Mouse (Mus musculus) spleen, postnatal 14 days (tissue): Measurements from ENCODE around the gene Tcf20.

ENCODE experiments used
- DNase-seq, 2 experiments: peaks; one replicate each; pipeline ENCODE4 v3.0.0; 2021 to 2022; ENCODE audit warnings: low spot score in 2 of 2

Gene Tcf20

GRCm38 (mm10) chr15:82987732-82988112 is at the start of gene Tcf20:
Gene Tcf20, minus strand, starts transcription at chr15:82987872.
- DNase-seq = peak; percentile 84 to 89

GRCm38 (mm10) chr15:83036900-83037519 is 49.3 kb upstream of the Tcf20 start:
- DNase-seq = no peak

DNA sequence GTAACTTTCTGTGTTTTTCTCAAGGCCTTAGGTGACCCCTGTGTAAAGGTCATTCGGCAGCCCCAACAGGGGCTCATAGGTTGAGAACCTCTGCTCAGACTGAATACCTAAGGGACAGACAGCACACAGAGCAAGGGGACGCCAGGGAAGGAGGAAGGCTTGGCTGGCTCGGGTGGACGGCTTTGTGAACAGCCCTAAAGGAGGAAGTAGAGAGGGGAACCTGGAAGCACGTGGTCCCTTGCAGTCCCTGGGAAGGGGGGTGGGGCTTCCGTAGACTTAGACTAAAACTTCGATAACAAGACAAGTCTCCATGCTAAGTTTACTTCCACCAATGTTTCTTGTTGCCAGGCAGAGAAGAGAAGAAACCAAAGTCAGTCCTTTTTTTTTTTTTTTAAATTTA is 48.4 kb upstream of the Tcf20 start:
- peak; percentile 37 to 53 for DNase-seq

DNA sequence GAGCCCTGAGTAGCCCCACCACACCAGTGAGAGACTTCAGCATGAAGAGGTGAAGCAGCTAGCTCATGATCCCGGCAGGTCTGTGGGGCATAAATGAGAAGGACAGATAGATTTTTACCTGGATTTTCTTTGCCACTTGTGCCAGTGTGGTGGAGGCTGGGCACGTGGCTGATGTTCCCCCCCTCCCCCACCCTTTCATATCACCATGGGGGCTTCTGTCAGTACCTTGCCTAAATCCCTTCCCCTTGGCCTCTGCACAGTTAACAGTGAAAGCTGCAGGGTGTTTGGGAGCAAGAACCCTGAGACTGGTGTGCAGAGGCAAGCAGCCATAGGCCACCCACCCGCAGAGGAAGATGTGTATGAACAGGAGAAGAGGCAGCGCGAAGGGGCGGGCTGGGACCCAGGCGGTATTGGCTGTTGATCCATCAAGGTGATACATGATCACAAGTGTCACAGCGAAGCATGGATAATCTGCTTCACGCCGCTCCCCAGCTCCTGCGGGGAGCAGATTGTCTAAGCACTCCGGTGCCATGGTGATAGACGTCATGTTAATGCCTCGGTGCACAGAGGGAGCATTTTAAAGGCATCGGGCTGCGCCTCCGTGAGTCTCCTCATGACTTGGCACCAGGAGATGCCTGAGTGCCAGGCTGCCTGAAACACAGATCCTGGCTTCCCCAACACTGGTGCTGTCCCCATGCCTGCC is 46.8 kb upstream of the Tcf20 start:
- no peak for DNase-seq

- peak in 1 of 2 experiments; percentile 25 for DNase-seq
Observed at GRCm38 (mm10) chr15:83032981-83033541, 45.4 kb upstream of the Tcf20 start, which contains the start of gene Nfam1. Gene Nfam1, minus strand, starts transcription at chr15:83033306.

DNA sequence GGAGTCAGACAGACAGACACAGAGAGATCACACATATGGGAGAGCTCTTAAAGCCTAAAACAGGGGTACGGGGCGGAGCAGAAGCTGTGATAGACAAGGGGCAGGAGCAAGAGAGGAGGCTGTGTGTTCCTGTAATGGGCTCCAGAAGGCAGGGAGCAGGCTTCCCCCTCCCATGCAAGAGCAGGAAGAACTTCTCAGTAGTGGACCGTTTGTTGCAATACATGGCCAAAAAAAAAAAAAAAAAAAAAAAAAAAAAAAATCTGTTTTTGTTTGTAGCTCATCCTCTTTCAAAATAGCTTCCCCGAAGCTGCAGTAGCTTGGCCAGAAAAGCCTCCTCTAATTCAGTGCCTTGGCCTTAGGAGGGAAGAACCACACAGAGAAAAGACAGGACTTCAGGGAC is 43.2 kb upstream of the Tcf20 start:
- no peak for DNase-seq

DNA sequence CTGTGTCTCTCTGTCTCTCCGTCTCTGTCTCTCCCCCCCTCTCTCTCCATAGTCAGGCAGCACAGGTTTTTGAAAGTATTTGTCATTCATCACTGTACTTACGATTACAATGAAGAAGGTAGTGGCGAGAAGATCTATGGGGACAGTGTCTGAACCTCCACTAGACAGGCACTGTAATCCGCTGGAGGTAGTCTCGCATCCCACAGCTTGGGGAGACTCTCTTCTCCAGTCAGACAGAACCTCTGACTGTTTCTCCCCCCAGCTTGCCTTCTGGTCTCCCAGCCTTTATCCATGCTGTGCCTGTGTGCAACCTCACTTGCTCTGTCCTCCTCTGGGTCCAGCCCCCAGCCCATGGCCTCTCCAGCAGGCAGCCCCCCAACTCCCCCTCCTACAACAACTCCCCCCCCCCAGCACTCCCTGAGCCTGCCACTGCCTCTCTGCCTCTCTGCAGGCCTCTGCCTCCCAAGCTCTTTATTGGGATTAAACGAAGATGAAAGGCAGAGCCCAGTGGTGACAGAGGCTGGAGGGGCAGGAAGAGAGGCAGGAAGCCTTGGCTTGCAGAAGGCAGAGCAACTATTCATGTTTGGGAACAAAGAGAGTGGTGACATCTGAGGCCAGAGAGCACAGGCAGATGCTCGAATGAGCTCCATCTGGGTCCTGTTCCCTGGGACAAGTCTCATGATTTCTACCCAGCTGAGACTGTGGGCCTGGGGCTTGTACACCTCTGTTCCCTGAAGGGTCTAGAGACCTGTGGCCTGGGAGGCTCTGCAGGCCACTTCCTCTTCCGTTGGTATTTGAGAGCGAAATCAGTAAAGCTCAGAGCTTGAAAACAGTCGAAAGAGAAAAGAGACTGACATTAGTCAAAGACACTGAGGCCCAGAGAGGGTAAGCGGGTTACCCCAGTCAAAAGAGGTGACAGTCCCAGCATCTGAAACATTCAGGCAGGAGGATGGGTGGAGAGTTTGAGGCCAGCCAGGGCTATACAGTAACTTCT is 42.4 kb upstream of the Tcf20 start:
- peak in 1 of 2 experiments; percentile 16 for DNase-seq

DNA sequence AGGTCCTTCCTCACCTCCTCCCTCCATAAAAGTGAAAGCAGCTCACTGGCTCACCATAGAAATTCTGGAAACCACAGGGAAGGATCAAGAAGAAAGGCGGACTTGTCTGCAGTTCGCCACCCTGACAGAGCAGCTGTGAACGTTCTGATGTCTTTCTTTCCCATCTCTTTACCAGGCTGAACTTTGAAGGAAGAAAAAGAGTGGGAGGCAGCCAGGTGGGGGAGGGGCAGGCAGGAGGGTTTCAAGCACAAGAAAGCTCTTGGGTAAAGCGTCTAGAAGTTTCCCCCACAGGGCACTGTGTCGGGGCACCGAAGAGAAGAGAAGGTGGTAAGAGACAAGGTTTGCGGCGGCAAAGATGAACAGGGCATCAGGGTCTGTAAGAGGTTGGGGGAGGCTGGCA is 38.5 kb upstream of the Tcf20 start:
- DNase-seq = no peak

GRCm38 (mm10) chr15:83025041-83025760 is 37.5 kb upstream of the Tcf20 start:
- DNase-seq = no peak

- DNase-seq = no peak
Observed at GRCm38 (mm10) chr15:83022947-83023346, 35.3 kb upstream of the Tcf20 start.

GRCm38 (mm10) chr15:83010990-83011664 is 23.5 kb upstream of the Tcf20 start:
- no peak for DNase-seq

- no peak for DNase-seq
Observed at GRCm38 (mm10) chr15:83010423-83010822, 22.8 kb upstream of the Tcf20 start.

- DNase-seq = no peak
Observed at GRCm38 (mm10) chr15:83009532-83009931, 21.9 kb upstream of the Tcf20 start.

- DNase-seq = peak; percentile 29 to 38
Observed at GRCm38 (mm10) chr15:83008761-83009423, 21.2 kb upstream of the Tcf20 start.

- no peak for DNase-seq
Observed at GRCm38 (mm10) chr15:83007346-83007920, 19.8 kb upstream of the Tcf20 start.

GRCm38 (mm10) chr15:83002665-83003548 is 15.2 kb upstream of the Tcf20 start:
- DNase-seq = no peak

DNA sequence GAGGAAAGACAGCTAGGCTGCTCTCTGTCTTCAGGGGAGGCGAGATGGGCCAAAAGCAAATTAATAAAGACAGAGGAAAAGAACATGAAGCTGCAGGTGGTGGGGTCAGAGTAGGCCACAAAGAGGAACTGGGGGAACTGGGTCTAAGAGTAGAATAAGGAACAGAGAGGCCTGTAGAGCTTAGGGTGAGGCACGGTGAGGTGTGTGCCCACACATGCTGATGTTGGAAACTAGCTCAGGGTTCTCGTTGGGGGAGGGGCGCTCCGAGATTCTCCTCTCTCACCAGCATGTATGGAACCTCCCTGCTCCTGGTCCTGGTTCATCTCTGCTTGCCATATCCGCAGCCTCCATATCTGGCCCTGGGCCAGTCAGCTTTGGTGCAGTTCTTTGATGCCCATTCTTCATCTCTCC is 11.1 kb upstream of the Tcf20 start:
- DNase-seq = peak; percentile 35 to 45

GRCm38 (mm10) chr15:82996431-82996830 is 8.8 kb upstream of the Tcf20 start:
- DNase-seq = no peak

GRCm38 (mm10) chr15:82995239-82995638 is 7.6 kb upstream of the Tcf20 start:
- no peak for DNase-seq
